Mouse (Mus musculus) liver, embryonic 14.5 days (tissue): ENCODE data around the gene Olfr576.

Experiments used
- CTCF ChIP-seq: IDR thresholded peaks from 2 replicates; pipeline ENCODE4 v1.5.1; 2016; ENCODE audit warnings: antibody characterized with exemption, low read depth, control low read depth
- EP300 ChIP-seq: IDR thresholded peaks from 2 replicates; pipeline ENCODE4 v1.6.1; 2016; ENCODE audit warnings: antibody characterized with exemption, low read depth

DNA sequence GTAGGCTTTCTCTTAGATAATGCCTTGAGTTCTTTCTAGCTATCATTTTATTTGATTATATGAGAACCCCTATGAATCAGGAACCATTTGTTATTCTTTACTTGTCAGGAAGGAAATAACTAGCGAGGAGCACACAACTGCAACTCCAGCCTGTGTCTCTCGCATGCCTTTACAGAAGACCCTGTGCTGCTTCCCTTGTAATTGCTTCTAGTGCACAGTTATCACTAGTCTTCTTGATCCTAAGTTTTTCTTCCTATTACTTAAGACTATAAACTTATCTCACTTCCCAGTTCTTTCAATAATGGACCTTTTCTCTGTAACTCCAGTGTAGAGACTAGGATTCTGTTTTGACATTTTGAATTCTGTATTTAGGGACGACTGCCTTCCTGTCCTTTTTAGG lies 4.3 kb upstream of the Olfr576 start:
- no peak for TF ChIP-seq CTCF
- no peak for TF ChIP-seq EP300
